Mouse (Mus musculus) liver, adult (tissue): Measurements from ENCODE around the gene Col6a6.

Experiments used
- GATA4 ChIP-seq: IDR thresholded peaks from 2 replicates; pipeline ENCODE4 v1.6.1; 2014; ENCODE audit warnings: mild to moderate bottlenecking, low read length; ENCODE audit not compliant: insufficient replicate concordance

Gene Col6a6

DNA sequence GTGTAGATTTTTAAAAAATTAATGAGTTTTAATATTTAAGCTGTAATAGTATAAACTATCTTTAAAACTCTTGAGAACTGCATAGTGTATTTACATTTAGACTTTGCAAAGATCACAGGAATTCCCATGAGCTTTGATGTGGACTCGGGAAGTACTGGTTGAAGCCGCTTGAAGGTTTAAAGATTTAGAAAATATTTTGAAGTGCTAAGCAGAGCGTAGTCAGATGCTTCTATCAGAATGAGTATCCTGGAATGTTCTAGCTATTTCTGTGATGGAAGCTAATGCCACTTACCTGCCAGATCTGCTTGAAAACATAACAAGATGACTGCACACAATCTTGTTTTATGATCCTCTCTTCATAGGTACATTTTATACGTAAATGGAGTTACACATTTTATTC is 157.0 kb downstream of the Col6a6 start:
- TF ChIP-seq GATA4: no peak

DNA sequence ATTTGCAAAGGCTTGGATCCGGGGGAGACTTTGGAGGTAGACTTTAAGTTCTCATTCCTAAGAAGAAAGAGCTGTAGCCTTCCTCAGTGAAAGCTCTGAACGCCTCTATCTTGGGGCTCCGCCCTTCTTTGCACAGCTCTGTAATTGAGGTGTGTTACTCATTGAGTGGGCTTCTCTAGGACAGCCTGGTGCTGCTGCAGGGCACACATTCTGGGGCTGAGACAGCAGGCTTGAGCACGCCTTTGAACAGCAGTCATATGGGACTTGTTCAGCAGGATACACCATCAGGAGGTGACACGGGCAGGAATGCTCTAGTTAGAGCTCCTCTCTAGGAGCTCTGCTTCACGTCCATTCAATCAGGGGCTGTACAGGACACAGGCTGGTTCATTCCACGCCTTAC is 162.7 kb downstream of the Col6a6 start:
- no peak for TF ChIP-seq GATA4

DNA sequence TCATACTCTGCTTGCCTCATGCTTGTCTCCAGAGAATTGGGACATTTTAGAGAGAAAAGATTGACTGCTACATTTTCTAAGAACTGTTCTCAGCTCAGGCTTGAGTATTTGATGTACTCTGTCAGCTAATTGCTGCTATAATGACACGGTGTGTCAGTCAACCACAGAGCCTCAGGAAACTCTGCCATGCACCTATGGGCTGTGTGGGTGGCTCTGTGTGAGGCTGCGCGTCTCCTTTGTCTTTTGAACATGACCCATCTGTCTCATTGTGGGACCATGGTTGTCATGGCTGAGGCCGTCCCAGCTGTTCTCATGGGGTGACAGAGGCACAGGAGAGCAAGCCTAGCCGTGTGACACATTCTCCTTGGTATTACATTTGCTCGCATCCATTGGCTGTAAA is 168.1 kb downstream of the Col6a6 start:
- no peak for TF ChIP-seq GATA4

DNA sequence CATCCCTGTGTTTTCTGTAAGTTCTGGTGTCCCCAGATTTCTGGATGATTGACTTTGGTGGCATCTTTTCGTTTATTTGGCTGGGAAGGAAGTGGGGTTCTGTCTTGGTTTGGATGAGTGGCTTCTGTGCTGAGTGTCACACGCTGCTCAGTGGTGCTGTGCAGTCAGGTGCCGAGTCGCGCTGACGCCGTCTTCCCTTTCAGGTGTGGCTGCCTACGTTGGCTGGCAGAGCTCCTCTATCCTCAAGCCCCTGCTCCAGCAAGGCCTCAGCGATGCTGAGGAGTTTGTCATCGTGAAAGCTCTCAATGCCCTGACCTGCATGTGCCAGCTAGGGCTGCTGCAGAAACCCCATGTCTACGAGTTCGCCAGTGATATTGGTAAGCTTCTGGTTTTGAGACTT is 169.7 kb downstream of the Col6a6 start:
- no peak for TF ChIP-seq GATA4

DNA sequence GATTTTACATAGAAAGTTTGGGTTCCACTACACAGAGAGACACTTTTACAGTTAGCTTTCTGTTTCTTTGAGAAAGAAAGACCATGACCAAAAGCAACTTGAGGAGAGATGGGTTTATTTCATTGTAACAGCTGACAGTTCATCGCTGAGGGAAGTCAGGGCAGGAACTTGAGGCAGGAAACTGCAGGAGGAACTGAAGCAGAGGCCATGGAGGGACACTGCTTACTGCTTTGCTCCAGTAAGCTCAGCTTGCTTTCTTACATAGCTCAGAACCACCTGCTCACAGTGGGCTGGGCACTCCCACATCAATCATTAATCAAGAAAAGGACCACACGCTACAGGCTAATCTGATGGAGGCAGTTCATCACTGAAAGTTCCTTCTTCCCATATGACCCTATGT is 171.8 kb downstream of the Col6a6 start:
- no peak for TF ChIP-seq GATA4

DNA sequence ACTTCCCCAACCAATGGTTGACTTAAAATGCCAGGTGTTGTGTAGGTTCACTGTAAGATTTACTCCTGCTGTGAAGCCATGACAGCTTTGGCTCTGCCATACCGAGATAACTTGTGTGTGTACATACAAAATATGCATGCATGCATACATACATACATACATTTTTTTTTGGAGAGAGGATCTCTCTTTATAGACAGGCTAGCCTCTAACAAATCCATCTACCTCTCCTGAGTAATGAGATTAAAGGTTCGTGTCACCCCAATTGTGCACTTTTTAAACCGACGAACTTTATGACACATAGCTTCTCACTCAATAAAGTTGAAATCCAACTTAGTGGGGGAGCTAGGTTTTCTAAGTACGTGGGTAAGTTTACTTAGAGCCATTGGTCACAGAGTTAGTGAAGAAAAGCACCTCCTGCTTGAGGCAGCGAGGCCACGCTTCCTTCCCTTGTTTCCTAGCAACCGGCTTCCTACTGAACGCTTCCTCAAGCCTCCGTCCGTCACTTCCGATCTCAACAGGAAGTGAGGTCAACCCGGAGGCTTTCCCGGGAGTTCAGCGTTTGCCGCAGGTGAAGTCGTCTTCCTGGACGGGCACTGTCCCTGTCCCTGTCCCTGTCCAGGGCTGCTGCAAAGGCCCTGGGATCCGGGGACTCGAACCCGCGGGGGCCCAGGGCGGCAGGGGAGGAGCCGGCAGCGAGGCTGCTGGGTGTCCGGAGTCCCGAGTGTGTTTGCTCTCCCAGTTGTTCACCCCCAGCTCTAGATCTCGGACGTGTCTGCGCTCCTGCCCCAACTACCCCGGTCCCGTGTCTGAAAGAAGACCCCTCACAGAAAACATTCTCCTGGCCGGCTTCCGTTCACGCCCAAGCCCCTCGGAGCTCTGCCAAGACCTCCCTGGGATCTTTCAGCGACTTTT is 185.2 kb downstream of the Col6a6 start, which contains the start of gene Pik3r4:
Gene Pik3r4, plus strand, starts transcription at position 519 of the 912 bp plus-strand sequence.
- TF ChIP-seq GATA4: no peak
